Mouse (Mus musculus): ENCODE results near the gene 9130230L23Rik.

The 9130230L23Rik gene

GRCm38 (mm10) chr5:65954130-65955080 is 49.7 kb downstream of the 9130230L23Rik start:
- DNase-seq, result no peak

DNA sequence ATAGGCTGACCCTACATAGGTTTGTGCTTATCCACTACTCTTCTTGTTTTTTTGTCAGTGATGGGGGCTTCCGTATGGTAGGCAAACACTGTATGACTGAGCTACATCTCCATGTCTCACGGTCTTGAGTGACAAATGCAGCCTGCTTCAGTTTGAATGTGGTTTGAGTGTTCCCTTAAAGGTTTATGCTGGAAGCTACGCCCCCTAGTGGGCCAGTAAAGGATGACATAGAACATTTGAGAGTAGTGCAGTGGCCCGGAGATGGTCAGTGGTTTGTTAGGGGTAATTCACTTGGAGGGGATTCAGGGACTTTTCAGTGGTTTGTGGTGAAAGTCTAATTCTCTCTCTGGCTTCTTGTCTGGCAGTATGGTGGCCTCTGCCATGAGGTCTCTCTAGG is 52.6 kb downstream of the 9130230L23Rik start:
- DNase-seq, result no peak

GRCm38 (mm10) chr5:65950679-65951512 is 53.2 kb downstream of the 9130230L23Rik start:
- DNase-seq, result no peak

DNA sequence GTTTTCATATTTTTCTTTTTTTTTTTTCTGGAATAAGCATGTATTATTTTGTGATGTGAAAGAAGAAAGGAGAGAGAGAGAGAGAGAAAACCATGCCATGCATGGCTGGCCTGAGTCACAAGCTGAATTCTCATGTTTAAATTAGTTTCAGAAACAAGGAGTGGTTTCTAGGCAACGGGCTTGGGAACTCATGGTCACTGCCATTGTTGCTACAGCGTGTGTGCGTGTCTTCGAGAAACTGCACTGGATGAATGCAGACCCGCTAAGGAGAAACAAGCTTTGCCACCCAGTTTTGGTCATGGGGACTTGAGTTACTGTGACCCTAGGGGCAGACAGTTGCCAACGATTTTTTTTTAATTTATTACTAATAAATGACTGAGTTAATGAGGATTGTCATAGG is 53.8 kb downstream of the 9130230L23Rik start:
- no peak for DNase-seq

DNA sequence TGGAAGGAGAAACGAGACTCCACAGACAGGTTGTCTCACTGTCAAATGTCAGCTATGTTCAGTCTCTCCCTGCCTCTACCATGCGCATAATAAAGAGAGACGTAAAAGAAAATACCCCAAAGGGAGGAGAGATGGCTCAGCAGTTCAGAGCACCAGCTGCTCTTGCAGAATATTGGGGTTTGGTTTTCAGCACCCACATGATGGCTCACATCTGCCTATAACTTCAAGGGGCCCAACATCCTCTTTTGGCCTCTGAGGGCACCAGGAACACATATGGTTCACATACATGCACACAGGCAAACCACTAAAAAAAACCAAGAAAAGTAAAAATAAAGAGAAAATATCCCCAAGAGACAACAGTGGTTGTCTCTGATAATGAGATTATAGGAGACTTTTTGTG is 54.3 kb downstream of the 9130230L23Rik start:
- DNase-seq, result no peak

DNA sequence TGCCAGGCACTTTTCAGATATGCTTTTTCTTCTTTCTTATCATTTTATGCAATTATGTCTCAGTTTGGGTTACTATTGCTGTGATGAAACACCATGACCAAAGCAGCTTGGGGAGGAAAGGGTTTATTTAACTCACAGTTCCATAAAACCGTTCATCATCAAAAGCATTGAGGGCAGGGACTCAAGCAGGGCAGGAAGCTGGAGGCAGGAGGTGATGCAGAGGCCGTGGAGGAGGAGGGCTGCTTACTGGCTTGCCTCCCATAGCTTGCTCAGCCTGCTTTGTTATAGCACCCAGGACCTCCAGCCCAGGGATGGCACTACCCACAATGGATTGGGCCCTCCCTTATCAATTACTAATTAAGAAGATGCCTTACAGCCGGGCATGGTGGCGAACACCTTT is 62.9 kb downstream of the 9130230L23Rik start:
- no peak for DNase-seq

DNA sequence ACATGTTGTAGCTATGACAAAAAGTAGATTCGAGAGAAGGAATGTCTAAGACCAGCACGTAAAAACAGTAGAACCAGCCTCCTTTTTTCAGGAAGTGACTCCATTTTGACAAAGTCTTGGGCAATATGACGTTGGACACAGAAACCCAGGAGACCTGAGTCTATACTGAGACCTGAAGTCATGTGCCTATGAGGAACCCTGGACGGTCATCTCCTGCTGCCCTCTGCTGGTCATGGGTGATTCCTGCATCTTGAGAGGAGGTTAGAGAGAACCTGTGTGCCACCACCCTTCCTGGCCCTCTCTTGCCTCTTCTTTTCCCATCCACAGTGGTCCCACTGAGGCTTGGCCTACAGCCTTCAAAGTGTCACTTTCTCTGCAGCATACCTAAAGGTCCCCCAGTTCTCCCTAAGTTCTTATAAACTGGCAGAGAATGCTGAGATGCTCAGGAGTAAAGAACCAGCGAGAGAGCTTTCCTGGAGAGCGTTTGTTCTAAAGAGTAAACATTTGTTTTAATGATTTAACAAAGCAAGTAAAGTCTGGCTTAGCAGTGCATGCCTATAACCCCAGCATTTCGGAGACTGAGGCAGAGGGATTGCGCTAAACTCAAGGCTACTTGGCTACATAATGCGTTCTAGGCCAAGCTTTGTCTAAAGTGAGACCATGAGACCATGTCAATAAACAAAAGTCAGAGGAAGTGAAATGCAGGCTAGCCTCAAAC is 65.9 kb downstream of the 9130230L23Rik start:
- peak; percentile 46 for DNase-seq

DNA sequence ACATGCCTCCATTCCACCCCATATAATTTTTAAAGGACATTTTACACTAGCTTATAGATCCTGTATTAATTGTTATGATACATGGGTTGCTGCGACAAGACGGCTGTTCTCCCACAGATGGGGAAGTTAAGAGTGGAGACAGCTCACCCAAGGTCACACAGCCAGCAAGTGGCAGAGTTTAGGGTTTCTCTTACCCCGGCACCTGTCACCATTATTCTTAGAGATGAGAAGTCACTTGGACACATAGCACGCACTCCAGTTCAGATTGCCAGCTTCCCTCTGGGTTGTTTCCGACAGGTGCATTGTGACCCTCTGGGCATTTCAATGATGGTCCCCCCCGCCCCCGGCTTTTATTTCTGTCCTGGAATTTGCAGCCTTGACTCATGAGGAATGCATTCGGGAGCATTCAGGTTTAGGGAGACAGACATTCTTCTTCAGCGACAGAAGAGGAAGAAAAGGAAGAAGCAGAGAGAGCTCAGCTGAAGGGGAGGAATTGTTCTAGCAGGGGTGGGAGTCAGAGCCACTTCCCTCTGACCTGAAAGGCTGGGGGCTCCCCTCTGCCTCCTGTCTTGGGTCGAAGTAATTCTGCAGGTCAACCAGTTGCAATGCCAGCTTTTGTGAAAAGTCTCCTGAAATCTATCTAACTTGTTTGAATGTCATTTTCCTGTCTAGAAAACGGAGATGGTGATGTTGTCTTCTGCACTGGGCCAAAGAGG is 66.9 kb downstream of the 9130230L23Rik start:
- DNase-seq, result no peak

DNA sequence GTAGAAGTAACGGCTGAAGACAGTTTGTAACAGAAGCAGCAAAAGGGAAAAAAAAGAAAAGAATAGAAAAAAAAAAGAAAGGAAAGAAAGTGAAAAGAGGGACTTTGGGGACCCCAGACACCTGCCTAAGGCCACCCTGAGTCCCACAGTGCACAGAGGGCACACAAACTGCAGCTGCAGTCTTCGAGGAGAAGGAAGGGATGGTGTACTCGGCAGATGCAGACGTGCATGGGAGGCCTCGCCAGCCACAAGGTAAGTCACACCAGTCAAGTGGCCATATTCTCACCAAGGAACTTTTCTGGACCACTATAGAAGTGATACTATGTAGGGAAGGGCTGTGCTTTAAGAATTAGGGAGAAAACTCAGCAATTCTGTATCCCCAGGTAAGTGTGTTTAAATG is 69.3 kb downstream of the 9130230L23Rik start, which contains the start of gene Chrna9:
Gene Chrna9 (plus strand): TSS at position 139 of the 400 bp plus-strand sequence.
- no peak for DNase-seq

- DNase-seq, result no peak
These were observed 70.3 kb downstream of the 9130230L23Rik start for GRCm38 (mm10) chr5:65933764-65934163.

- no peak for DNase-seq
These were observed 70.8 kb downstream of the 9130230L23Rik start for GRCm38 (mm10) chr5:65933258-65933657.

DNA sequence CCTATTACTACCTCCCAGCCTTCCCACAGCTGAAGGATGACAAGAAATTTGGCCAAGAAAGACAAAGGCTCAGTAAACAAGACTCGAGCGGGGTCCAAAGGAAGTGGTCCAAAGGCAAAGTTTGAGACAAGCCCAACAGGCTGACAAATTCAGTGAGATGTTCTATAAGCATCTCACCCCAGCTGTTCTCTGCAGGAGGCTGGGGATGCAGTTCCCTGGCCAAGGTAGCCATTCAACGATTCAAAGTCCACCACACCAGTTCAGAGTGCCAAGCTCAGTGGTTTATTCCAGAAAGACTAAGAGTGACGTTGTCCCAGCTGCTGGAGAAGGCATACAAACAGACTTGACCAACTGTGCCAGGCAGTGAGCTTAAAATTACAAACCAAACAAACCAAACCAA is 73.9 kb downstream of the 9130230L23Rik start:
- no peak for DNase-seq

All from cerebellum, adult 8-10 months (tissue).